Mouse (Mus musculus) kidney, adult 2 months (tissue): ENCODE measurements around the gene Gng8.

Experiments used
- CTCF ChIP-seq: fragments of 200-500 bp; conservative IDR thresholded peaks from 2 replicates; pipeline ENCODE4 v1.5.1; 2011; ENCODE audit warnings: low read depth, mild to moderate bottlenecking, control low read depth, low read length, moderate library complexity, mixed read lengths; ENCODE audit not compliant: insufficient read depth, insufficient read length
- POLR2A ChIP-seq: fragments of 200-500 bp; IDR thresholded peaks from one replicate; pipeline ENCODE4 v1.6.1; 2011; ENCODE audit warnings: low read depth, low read length, control low read depth

DNA sequence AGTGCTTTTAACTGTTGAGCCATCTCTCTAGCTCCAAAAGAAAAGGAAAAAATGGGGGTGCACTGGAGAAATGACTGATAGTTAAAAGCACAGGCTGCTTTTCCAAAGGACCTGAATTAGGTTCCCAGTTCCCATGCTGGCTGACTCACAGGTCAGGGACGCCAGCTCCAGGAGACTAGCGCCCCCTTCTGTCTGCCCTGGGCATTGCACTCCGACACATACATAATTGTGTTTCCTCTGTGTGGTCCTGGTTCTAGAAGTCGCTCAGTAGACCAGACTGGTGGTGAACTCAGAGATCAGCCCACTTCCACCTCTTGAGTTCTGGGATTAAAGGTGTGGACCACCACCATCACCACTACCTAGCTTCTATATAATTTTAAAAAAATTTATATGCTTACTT is 45.7 kb downstream of the Gng8 start:
- TF ChIP-seq CTCF (peak; percentile 27; the same call in 1 of the 2 replicates), POLR2A (no peak)
